Mouse (Mus musculus) urinary bladder, adult 18-20 months (tissue): ENCODE results near the gene Hoxa5.

Source experiments
- DNase-seq, 2 experiments: peaks; one replicate each; pipeline ENCODE4 v3.0.0; 2022; ENCODE audit warnings: low spot score in 2 of 2, mixed read lengths in 2 of 2

Gene Hoxa5

GRCm38 (mm10) chr6:52204050-52204752 is at the start of gene Hoxa5:
Gene Hoxa5 (minus strand): TSS chr6:52204587.
- DNase-seq = peak in 1 of 2 experiments; percentile 51

GRCm38 (mm10) chr6:52253511-52254500 is 49.4 kb upstream of the Hoxa5 start:
- peak in 1 of 2 experiments; percentile 73 for DNase-seq

GRCm38 (mm10) chr6:52252775-52253376 is 48.5 kb upstream of the Hoxa5 start:
- peak in 1 of 2 experiments; percentile 71 for DNase-seq

DNA sequence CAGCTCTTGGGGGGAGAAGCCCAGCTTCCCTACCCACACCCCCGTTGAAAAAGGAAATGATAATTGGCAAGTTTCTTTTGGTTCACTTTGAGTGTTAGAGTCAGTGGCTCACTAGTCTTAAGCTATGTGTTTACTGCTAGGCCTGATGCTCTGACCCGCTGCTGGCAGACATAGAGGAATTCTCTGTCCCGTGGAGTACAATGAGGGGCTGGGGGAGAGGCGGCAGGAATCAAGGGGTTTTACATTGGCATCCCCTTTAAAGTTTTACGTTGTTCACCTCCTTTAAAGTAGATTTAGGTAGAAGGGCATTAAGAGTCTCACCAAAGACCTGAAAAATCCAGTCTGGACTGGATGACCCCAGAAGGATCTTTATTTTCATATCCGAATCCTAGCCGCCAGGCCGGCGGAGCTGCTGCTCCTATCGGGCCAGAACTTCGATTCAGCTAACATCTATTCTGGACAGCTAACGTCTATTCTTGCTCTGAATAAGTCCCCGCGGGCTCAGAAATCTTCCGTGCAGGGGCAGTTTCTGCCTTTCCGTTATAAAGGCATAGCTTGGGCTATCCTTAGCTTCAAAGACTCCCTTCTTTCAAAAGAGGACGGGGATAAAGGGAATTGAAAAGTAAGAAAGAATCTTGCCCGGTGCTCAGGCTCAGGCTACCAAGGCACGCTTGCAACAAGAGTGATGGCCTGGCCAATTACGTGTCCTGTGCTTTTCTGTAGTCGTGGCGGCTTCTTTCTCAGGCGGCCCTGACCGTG is 47.8 kb upstream of the Hoxa5 start:
- peak in 1 of 2 experiments; percentile 59 for DNase-seq

GRCm38 (mm10) chr6:52251177-52251879 is 46.9 kb upstream of the Hoxa5 start:
- peak in 1 of 2 experiments; percentile 10 for DNase-seq

DNA sequence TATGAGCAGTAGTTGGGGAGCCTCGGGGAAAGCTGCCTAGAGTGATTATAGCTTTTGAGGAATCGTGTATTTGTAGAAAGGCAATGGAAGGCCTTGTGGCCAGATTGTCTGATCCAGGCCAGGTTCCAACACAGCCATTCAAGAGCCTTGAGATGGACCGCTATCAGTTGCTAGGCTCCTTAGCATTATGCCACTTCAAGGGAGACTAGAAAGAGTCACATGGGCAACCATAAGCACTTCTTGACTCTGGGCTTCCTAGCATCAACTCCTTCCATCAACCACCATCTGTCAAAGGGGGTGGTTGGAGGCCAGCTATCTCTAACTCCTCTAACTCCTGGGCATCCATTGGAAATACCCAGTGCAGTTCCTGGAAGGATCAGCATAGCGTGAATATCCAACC is 45.4 kb upstream of the Hoxa5 start:
- DNase-seq = peak in 1 of 2 experiments; percentile 39

DNA sequence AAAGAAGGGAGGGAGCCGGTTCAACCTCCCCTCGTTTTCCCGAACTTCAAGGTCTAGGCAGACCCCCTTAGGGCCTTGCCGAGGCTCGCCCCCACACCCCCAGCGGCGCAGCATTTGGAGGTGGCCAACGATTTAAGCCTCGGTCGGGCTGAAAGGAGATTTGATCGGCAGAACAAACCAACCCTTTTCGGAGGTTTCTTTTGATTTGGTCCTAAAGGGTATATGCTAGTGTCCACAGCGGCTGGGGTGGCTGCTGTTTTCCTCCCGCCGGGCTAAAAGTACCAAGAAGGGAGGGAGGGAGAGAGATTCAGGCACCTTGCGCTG is 45.0 kb upstream of the Hoxa5 start:
- peak in 1 of 2 experiments; percentile 49 for DNase-seq

DNA sequence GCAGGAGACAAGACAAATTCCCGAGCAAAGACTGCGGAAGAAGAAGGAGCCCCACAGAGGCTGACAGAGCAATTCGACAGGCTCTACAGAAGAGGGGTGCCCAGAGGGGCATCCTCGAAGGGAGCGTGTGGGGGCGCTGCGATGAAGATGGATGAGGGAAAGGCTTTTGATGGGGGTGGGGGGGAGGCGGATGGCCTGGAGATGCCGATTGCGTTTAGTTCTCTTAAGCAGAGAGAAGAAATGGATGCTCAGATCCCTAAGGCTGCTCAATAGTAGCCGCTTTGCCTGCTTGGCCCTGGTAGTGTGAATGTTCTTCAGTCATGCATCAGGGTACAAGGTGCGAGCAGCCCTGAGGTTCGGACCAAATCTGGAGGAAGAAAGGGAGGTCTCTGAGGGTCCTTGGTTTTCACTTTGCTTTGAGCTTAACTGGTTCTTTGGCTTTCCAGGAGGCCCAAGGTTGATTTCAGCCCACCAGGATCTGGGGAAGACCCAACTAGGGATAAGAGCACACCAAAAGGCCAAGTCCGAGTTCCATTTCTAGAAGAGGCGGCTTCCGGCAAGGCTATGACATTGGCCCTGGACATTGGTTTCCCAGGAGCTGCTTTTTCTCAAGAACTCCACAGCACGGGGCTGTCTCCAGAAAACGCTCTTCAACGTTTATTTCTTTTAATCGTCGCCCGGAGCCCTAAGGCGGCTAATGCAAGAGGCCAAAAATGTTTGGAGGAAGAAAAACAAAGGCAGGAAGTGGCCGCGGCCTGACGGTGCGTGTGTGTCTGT is 44.4 kb upstream of the Hoxa5 start:
- peak; percentile 38 to 43 for DNase-seq

DNA sequence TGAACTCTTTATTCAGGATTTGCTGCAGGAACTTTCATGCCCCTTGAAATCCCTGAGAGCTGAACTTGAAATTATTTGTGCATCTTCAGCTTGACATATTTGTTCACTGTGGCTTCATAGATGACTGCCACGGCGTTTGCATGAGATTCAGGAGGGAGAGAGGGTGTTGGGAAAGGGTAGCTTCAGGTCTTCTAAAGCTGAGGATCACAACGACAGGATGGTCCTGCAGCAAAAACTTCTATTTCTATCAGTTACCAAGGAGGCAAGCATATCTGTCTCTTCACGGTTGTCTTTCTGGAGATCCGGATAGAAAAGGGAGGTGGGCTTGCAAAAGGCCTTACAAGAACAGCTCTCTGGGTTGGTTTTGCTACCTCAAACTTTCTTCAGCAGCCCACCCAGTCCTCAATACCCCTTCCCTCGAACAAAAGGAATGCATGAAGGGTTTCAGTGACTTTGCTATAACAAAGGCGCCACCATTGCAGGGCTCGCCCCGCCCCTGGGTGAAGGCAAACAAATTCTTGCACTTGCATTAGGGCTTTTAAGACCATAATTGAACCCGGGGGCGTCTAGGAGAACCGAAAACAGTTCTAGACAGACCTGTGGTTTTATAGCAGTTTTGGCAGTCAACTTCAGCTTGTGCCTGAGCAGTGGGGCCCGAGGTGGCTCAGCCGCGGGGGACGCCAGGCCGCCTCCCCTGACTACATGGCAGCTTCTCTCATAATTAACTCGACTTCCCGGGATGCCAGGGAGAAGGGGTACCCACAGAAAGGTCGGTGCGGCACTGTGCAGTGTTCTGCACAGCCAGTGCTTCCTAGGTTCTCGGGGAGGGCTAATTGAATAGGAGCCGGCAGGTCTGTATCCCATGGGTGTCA is 43.6 kb upstream of the Hoxa5 start:
- peak; percentile 15 to 54 for DNase-seq

- peak in 1 of 2 experiments; percentile 26 for DNase-seq
Measured at GRCm38 (mm10) chr6:52246916-52247315, 42.5 kb upstream of the Hoxa5 start.

GRCm38 (mm10) chr6:52246403-52246803 is 42.0 kb upstream of the Hoxa5 start:
- DNase-seq = peak; percentile 24 to 58

DNA sequence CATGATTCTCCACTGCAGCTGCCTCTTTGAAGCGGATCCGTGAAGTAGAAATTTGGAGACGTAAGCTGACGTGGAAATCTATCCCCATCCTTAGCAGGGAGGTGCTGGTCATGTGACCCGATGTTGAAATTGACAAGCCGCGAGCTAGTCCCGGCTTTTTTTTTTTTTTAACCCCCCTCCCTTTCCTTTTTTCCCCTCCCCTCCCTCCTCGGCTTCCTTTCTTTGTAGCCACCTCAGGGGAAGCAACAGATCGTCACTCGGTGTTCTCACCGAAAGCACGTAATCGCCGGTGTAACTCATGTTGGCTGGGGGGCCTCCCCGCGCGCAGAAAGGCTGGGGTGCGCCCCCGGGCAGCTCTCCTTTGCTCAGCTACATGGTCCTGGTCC is 41.4 kb upstream of the Hoxa5 start, which contains the start of gene Hoxa11:
TSS of gene Hoxa11 (minus strand) at position 54 of the 386 bp plus-strand sequence.
- peak in 1 of 2 experiments; percentile 79 for DNase-seq

DNA sequence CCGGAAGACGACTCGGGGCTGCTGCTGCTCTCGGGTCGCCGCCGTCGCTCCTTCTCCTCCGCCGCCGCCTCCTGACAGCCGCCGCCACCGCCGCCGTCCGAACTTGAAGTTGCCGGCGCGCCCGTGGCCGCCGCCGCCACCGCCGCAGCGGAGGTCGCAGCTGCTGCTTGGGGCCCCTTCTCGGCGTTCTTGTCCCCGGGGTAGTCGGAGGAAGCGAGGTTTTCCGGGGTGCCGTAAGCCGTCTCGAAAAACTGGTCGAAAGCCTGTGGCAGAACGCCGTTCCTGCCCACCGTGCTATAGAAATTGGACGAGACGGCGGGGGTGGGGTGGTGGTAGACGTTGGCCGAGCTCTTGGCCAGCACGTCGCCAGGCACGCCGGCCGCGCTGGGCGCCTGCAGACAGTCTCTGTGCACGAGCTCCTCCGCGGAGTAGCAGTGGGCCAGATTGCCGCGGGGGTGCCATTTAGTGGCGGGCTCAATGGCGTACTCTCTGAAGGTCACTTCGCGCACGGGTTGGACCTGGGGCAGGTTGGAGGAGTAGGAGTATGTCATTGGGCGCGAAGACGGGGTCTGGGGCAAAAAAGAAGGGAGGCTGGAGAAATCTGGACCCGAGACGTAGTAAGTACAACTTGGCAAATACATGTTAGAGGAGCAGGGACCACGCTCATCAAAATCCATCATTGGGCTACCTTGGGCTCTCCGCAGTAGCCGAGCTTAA is 40.8 kb upstream of the Hoxa5 start:
- DNase-seq = peak; percentile 48 to 67

DNA sequence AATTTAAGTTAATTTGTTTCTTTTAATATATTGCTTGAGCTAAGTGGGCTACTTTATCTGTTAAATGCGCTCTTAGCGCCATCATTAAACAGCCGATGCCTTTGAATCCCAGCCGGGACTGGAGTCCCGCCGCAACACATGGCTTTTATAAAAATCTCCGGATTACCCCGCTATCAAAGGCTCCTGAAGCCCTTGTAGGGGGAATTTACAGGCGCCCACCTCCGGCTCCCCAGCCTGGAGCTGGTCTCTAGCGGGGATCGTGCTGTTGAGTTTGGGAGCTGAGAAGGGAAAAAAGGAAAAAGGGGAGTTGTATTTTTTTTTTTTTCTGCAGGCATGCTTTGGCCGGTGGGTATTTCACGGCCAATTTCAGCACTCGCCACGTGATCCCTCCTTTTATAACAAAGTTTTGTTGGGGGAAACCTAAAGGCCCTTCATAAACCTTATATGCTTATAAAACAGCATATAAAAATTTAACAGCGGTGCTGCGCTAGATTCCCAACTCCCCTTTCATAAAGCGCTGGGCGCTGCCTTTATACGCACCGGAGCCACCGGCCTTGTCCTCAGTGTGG is 40.2 kb upstream of the Hoxa5 start:
- DNase-seq = peak in 1 of 2 experiments; percentile 28

DNA sequence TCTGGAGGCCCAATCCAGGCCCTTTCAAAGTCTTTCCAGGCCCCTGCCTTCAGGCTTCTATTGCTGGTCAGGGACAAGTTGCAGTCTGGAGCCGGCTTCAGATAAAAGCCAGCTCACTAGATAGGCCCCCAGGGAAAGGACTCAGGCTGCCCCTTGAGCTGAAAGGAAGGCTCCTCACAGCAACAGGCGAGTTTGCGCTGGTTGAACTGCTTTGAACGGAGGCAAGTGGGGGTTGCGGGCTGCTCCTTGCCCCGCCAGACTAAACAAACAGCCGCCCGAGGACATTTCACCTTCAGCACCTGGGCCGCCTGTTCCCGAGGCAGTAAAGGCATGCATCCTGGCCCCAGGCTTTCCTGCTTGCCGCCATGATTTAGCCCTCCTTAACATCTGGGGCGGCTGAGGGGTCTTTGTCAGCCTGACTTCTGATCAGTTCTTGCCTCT is 39.3 kb upstream of the Hoxa5 start:
- peak in 1 of 2 experiments; percentile 60 for DNase-seq

DNA sequence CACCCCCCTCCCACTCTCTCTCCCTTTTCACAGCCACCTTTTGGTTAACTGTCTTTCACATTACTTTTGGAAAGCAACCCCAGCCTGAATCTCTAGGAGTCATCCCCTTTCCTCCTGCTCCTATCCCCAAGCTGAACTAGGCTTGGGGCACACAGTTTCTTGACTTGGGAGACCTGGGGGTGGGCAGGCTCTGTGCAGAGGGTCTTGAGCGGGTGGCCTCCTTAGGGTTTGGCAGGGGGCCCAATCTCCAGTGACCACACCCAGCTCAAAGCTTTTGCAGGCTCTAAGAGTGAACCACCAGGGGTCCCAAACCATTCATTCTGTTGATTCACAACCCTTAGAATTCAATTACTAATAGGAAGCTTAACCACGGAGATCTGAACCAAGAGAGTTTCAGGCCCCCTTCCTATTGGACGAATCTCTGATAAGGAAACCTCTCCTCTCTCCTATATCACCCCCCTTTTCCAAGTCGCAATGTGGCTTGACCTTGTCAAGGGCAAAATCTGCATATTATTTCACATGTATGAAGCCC is 38.5 kb upstream of the Hoxa5 start:
- peak in 1 of 2 experiments; percentile 14 for DNase-seq

DNA sequence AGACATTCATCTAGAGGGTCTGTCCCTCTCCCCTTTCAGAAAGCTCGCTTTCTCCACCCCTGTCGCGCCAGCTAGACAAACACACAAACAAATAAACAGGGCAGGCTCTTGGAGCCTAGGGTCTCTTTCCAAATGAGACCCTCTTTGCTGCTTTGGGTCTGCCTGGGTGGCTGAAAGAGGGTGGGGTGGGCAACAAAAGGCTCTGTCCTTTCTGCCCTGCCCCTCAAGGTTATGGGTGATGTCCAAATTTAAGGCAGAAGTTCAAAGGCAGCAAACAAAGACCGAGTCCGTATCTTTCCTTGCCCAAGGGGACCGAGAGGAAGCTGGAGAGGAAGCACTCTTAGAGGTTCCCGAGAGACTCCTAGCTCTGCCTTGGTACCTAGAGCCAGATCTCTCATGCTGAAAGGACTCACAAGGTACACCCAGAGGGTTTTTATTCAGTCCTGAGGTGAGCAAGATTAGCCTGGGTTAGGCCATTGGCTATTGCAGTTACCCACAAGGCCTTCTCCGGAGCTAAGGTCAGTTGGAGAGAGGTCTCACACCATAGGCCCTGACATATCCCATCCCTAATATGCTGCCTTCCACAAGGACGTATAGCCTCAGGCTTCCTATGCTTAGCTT is 36.7 kb upstream of the Hoxa5 start:
- DNase-seq = peak in 1 of 2 experiments; percentile 30
